Mouse (Mus musculus) kidney, embryonic 14.5 days (tissue): ENCODE data around the gene Adprhl2. TPM values are rescaled to one million over a fixed set of nuclear protein-coding genes. Genes with fewer than 3 reads are reported as not detected.

Source experiments
- ATAC-seq: fragments of 200-750 bp; cut with Nextera tagmentation; 2 replicates; pipeline ENCODE4 v1.8.0; 2017; ENCODE audit warnings: moderate number of reproducible peaks, mild to moderate bottlenecking, moderate TSS enrichment, moderate library complexity; ENCODE audit not compliant: low FRiP score, low TSS enrichment
- H3K27ac ChIP-seq: fragments of 300-500 bp; sonication (generic); 2 replicates; pipeline ENCODE4 v1.5.1; 2014; ENCODE audit warnings: low read depth, mild to moderate bottlenecking, low read length, moderate library complexity, mixed read lengths
- H3K27me3 ChIP-seq: fragments of 300-500 bp; sonication (generic); 2 replicates; pipeline ENCODE4 v1.6.1; 2014; ENCODE audit warnings: mild to moderate bottlenecking, low read length; ENCODE audit not compliant: control insufficient read depth, insufficient read depth
- H3K36me3 ChIP-seq: fragments of 300-500 bp; sonication (generic); 2 replicates; pipeline ENCODE4 v1.6.1; 2014; ENCODE audit warnings: low read length, mixed read lengths; ENCODE audit not compliant: control insufficient read depth, insufficient read depth
- H3K4me1 ChIP-seq: fragments of 300-500 bp; sonication (generic); 2 replicates; pipeline ENCODE4 v1.6.1; 2014; ENCODE audit warnings: low read length, mixed read lengths; ENCODE audit not compliant: control insufficient read depth, insufficient read depth
- H3K4me2 ChIP-seq: fragments of 300-500 bp; sonication (generic); replicated peaks from 2 replicates; pipeline ENCODE4 v1.6.1; 2014; ENCODE audit warnings: low read depth, mild to moderate bottlenecking, low read length
- H3K4me3 ChIP-seq: fragments of 300-500 bp; sonication (generic); 2 replicates; pipeline ENCODE4 v1.5.1; 2014; ENCODE audit warnings: mild to moderate bottlenecking, low read length
- H3K9ac ChIP-seq: fragments of 300-500 bp; sonication (generic); 2 replicates; pipeline ENCODE4 v1.6.1; 2014; ENCODE audit warnings: low read depth, mild to moderate bottlenecking, low read length, moderate library complexity
- H3K9me3 ChIP-seq: fragments of 300-500 bp; sonication (generic); 2 replicates; pipeline ENCODE4 v1.6.1; 2016; ENCODE audit warnings: low read length; ENCODE audit not compliant: control insufficient read depth
- WGBS: fragments of 180-500 bp; shearing (Covaris S2); extraction: QIAGEN DNeasy Blood & Tissue Kit; methylation state at CpG from one replicate; pipeline ENCODE4 v1.1.7; 2014; 5-methylcytosine and 5-hydroxymethylcytosine counted together
- polyA plus RNA-seq: library from polyadenylated mRNA; unstranded; fragments of >200 nt; fragmentation: Nextera tagmentation; extraction: Ambion mirVana; gene quantifications from 2 replicates; pipeline ENCODE4 v1.2.1, GENCODE M21; 2014

Gene Adprhl2
- 53.0 and 57.6 TPM in 2 replicates for polyA plus RNA-seq

- WGBS = under 1% methylated on average over 78 of the region's 80 CpGs
- peak within 1 kb of the TSS; percentile 34; the same call in 1 of the 2 replicates for H3K27ac ChIP-seq
- H3K9ac ChIP-seq = peak within 1 kb of the TSS; percentile 87
- ATAC-seq = peak; percentile 87
- H3K36me3 ChIP-seq = peaks cover 22% of the 10 kb centered on the region
- H3K4me2 ChIP-seq = peak within 1 kb of the TSS; percentile 74
- H3K4me1 ChIP-seq = peaks cover 10% of the 10 kb centered on the region; the same call in 1 of the 2 replicates
- no peaks in the 10 kb centered on the region for H3K9me3 ChIP-seq
- H3K27me3 ChIP-seq = peaks cover 8% of the 10 kb centered on the region; the same call in 1 of the 2 replicates
- peak within 1 kb of the TSS; percentile 70 for H3K4me3 ChIP-seq
Observed at GRCm38 (mm10) chr4:126321111-126321853, at the start of gene Adprhl2. TSS of gene Adprhl2 (minus strand) at chr4:126321703.

GRCm38 (mm10) chr4:126360069-126360468 is 38.6 kb upstream of the Adprhl2 start:
- Histone ChIP-seq H3K9ac (no peak overlapping the region), H3K27ac (no peak overlapping the region), H3K4me3 (no peak overlapping the region), H3K27me3 (no peaks in the 10 kb centered on the region), H3K9me3 (no peaks in the 10 kb centered on the region), H3K36me3 (peaks cover 13% of the 10 kb centered on the region), H3K4me2 (no peak overlapping the region), H3K4me1 (no peaks in the 10 kb centered on the region)
- no peak for ATAC-seq
- 95% methylated on average over 1 of the region's 1 CpGs for WGBS

- no peak overlapping the region for H3K27ac ChIP-seq
- peaks cover 14% of the 10 kb centered on the region; the same call in 1 of the 2 replicates for H3K36me3 ChIP-seq
- WGBS = 86% methylated on average over 4 of the region's 4 CpGs
- H3K9me3 ChIP-seq = no peaks in the 10 kb centered on the region
- H3K4me3 ChIP-seq = no peak overlapping the region
- H3K27me3 ChIP-seq = no peaks in the 10 kb centered on the region
- no peak overlapping the region for H3K9ac ChIP-seq
- no peaks in the 10 kb centered on the region for H3K4me1 ChIP-seq
- ATAC-seq = no peak
- H3K4me2 ChIP-seq = no peak overlapping the region
Observed at GRCm38 (mm10) chr4:126343451-126343850, 21.9 kb upstream of the Adprhl2 start.

GRCm38 (mm10) chr4:126339461-126339860 is 18.0 kb upstream of the Adprhl2 start:
- no peak for ATAC-seq
- Histone ChIP-seq H3K4me1 (no peaks in the 10 kb centered on the region), H3K27ac (no peak overlapping the region), H3K9ac (no peak overlapping the region), H3K4me2 (no peak overlapping the region), H3K4me3 (no peak overlapping the region), H3K9me3 (no peaks in the 10 kb centered on the region), H3K27me3 (no peaks in the 10 kb centered on the region), H3K36me3 (peaks cover under 1% of the 10 kb centered on the region; the same call in 1 of the 2 replicates)
- WGBS = 64% methylated on average over 4 of the region's 4 CpGs

- Histone ChIP-seq H3K9ac (no peak overlapping the region), H3K4me1 (no peaks in the 10 kb centered on the region), H3K27me3 (no peaks in the 10 kb centered on the region), H3K36me3 (no peaks in the 10 kb centered on the region), H3K9me3 (no peaks in the 10 kb centered on the region), H3K4me3 (no peak overlapping the region), H3K4me2 (no peak overlapping the region), H3K27ac (no peak overlapping the region)
- 50% methylated on average over 3 of the region's 3 CpGs for WGBS
- no peak for ATAC-seq
Observed at GRCm38 (mm10) chr4:126332358-126332757, 10.9 kb upstream of the Adprhl2 start.

GRCm38 (mm10) chr4:126331751-126332150 is 10.2 kb upstream of the Adprhl2 start:
- Histone ChIP-seq H3K27me3 (no peaks in the 10 kb centered on the region), H3K27ac (no peak overlapping the region)
- WGBS = 75% methylated on average over 1 of the region's 1 CpGs

GRCm38 (mm10) chr4:126330295-126330694 is 8.8 kb upstream of the Adprhl2 start:
- H3K9ac ChIP-seq = no peak overlapping the region
- H3K27me3 ChIP-seq = peaks cover 2% of the 10 kb centered on the region; the same call in 1 of the 2 replicates
- H3K4me3 ChIP-seq = no peak overlapping the region
- no peaks in the 10 kb centered on the region for H3K4me1 ChIP-seq
- no peaks in the 10 kb centered on the region for H3K9me3 ChIP-seq
- ATAC-seq = no peak
- WGBS = 89% methylated on average over 4 of the region's 4 CpGs
- H3K27ac ChIP-seq = no peak overlapping the region
- no peaks in the 10 kb centered on the region for H3K36me3 ChIP-seq
- no peak overlapping the region for H3K4me2 ChIP-seq

More at GRCm38 (mm10) chr4:126331751-126332150, 10.2 kb upstream of the Adprhl2 start:
- Histone ChIP-seq H3K4me1 (no peaks in the 10 kb centered on the region), H3K9ac (no peak overlapping the region), H3K9me3 (no peaks in the 10 kb centered on the region), H3K4me3 (no peak overlapping the region), H3K4me2 (no peak overlapping the region), H3K36me3 (no peaks in the 10 kb centered on the region)
- no peak for ATAC-seq

GRCm38 (mm10) chr4:126326036-126326435 is 4.5 kb upstream of the Adprhl2 start:
- H3K27ac ChIP-seq = no peak overlapping the region
- no peak overlapping the region for H3K9ac ChIP-seq
- 15% methylated on average over 6 of the region's 6 CpGs for WGBS
- H3K4me1 ChIP-seq = no peaks in the 10 kb centered on the region
- no peak overlapping the region for H3K4me3 ChIP-seq
- H3K27me3 ChIP-seq = peaks cover 8% of the 10 kb centered on the region; the same call in 1 of the 2 replicates
- no peaks in the 10 kb centered on the region for H3K9me3 ChIP-seq
- H3K36me3 ChIP-seq = no peaks in the 10 kb centered on the region
- no peak overlapping the region for H3K4me2 ChIP-seq
- ATAC-seq = no peak

GRCm38 (mm10) chr4:126325281-126325861 is 3.9 kb upstream of the Adprhl2 start, which contains the start of gene Tekt2:
TSS of gene Tekt2 (minus strand) at chr4:126325688.
- no peak within 1 kb of the TSS for H3K27ac ChIP-seq
- no peak for ATAC-seq
- peak within 1 kb of the TSS; percentile 54 for H3K9ac ChIP-seq
- H3K9me3 ChIP-seq = no peaks in the 10 kb centered on the region
- H3K4me3 ChIP-seq = peak within 1 kb of the TSS; percentile 25
- 6% methylated on average over 23 of the region's 23 CpGs for WGBS
- H3K4me1 ChIP-seq = peaks cover 4% of the 10 kb centered on the region; the same call in 1 of the 2 replicates
- no peaks in the 10 kb centered on the region for H3K36me3 ChIP-seq
- H3K27me3 ChIP-seq = peaks cover 8% of the 10 kb centered on the region; the same call in 1 of the 2 replicates
- peak within 1 kb of the TSS; percentile 37 for H3K4me2 ChIP-seq
